Mouse (Mus musculus) MEL (cell line): ENCODE results near the gene Asb3. TPM values are rescaled to one million over a fixed set of nuclear protein-coding genes. Genes with fewer than 3 reads are reported as not detected.

ENCODE experiments used
- DNase-seq: peaks from one replicate; pipeline ENCODE4 v3.0.0; 2011; ENCODE audit warnings: low read depth, low spot score
- H3K27ac ChIP-seq: 2 replicates; pipeline ENCODE4 v1.5.1; 2012; ENCODE audit warnings: low read depth, mild to moderate bottlenecking, control low read depth, low read length, moderate library complexity; ENCODE audit not compliant: control insufficient read depth
- H3K27me3 ChIP-seq, 2 experiments: fragments of 150-350 bp in 1 of 2; sonication (generic) in 1 of 2; 2 replicates each; pipeline ENCODE4 v1.6.1; 2012; ENCODE audit warnings: low read length in 2 of 2, mild to moderate bottlenecking in 2 of 2, improper control_type of control experiment in 1 of 2, moderate library complexity in 1 of 2; ENCODE audit not compliant: insufficient read depth in 2 of 2, control insufficient read depth in 1 of 2
- H3K36me3 ChIP-seq, 2 experiments: 2 replicates each; pipeline ENCODE4 v1.6.1; 2012 to 2014; ENCODE audit warnings: low read length in 2 of 2, improper control_type of control experiment in 1 of 2, inconsistent platforms in 1 of 2, mild to moderate bottlenecking in 1 of 2; ENCODE audit not compliant: insufficient read depth in 2 of 2, control insufficient read depth in 1 of 2
- H3K4me1 ChIP-seq, 2 experiments: fragments of 150-350 bp in 1 of 2; sonication (generic) in 1 of 2; 2 replicates each; pipeline ENCODE4 v1.6.1; 2012; ENCODE audit warnings: low read length in 2 of 2, improper control_type of control experiment in 1 of 2, mild to moderate bottlenecking in 1 of 2; ENCODE audit not compliant: insufficient read depth in 2 of 2, control insufficient read depth in 1 of 2
- H3K4me3 ChIP-seq, 2 experiments: fragments of 150-350 bp in 1 of 2; sonication (generic) in 1 of 2; 2 replicates each; pipeline ENCODE4 v1.5.1; 2012; ENCODE audit warnings: low read depth in 2 of 2, low read length in 2 of 2, mild to moderate bottlenecking in 2 of 2, moderate library complexity in 2 of 2, control low read depth in 1 of 2, improper control_type of control experiment in 1 of 2; ENCODE audit not compliant: control insufficient read depth in 1 of 2, insufficient read depth in 1 of 2
- H3K79me2 ChIP-seq: 2 replicates; pipeline ENCODE4 v1.6.1; 2012; ENCODE audit warnings: mild to moderate bottlenecking, low read length, moderate library complexity; ENCODE audit not compliant: control insufficient read depth, poor library complexity, insufficient read depth
- H3K9ac ChIP-seq: 2 replicates; pipeline ENCODE4 v1.6.1; 2012; ENCODE audit warnings: low read depth, mild to moderate bottlenecking, control low read depth, low read length, moderate library complexity; ENCODE audit not compliant: control insufficient read depth, poor library complexity, severe bottlenecking
- H3K9me3 ChIP-seq: fragments of 150-350 bp; sonication (generic); replicated peaks from 2 replicates; pipeline ENCODE4 v1.6.1; 2012; ENCODE audit warnings: mild to moderate bottlenecking, low read length, improper control_type of control experiment, moderate library complexity; ENCODE audit not compliant: insufficient read depth
- BHLHE40 ChIP-seq: IDR thresholded peaks from 2 replicates; pipeline ENCODE4 v1.6.1; 2012; ENCODE audit warnings: low read depth, mild to moderate bottlenecking, inconsistent platforms, low read length, improper control_type of control experiment, borderline replicate concordance
- CHD1 ChIP-seq: IDR thresholded peaks from 2 replicates; pipeline ENCODE4 v1.6.1; 2012; ENCODE audit warnings: low read depth, mild to moderate bottlenecking, inconsistent platforms, low read length, improper control_type of control experiment
- CHD2 ChIP-seq: IDR thresholded peaks from 2 replicates; pipeline ENCODE4 v1.6.1; 2011; ENCODE audit warnings: low read length, improper control_type of control experiment
- CTCF ChIP-seq, 3 experiments: IDR thresholded peaks in 2 of 3; conservative IDR thresholded peaks in 1 of 3; 2 replicates each; pipeline ENCODE4 v1.5.1; 2011 to 2012; ENCODE audit warnings: low read length in 3 of 3, low read depth in 2 of 3, mild to moderate bottlenecking in 2 of 3, improper control_type of control experiment in 1 of 3, inconsistent platforms in 1 of 3, mixed read lengths in 1 of 3, moderate library complexity in 1 of 3; ENCODE audit not compliant: control insufficient read depth in 1 of 3, insufficient read depth in 1 of 3, poor library complexity in 1 of 3, severe bottlenecking in 1 of 3
- E2F4 ChIP-seq: IDR thresholded peaks from 2 replicates; pipeline ENCODE4 v1.6.1; 2011; ENCODE audit warnings: low read depth, low read length, improper control_type of control experiment, borderline replicate concordance
- ELF1 ChIP-seq: IDR thresholded peaks from 2 replicates; pipeline ENCODE4 v1.6.1; 2014; ENCODE audit warnings: low read depth, mild to moderate bottlenecking, inconsistent platforms, low read length, improper control_type of control experiment, moderate library complexity
- EP300 ChIP-seq, 2 experiments: IDR thresholded peaks; 2 replicates each; pipeline ENCODE4 v1.6.1; 2011; ENCODE audit warnings: improper control_type of control experiment in 2 of 2, low read length in 2 of 2, low read depth in 1 of 2, mild to moderate bottlenecking in 1 of 2
- GATA1 ChIP-seq: IDR thresholded peaks from 2 replicates; pipeline ENCODE4 v1.6.1; 2011; ENCODE audit warnings: low read depth, low read length, improper control_type of control experiment
- HCFC1 ChIP-seq: IDR thresholded peaks from 2 replicates; pipeline ENCODE4 v1.6.1; 2012; ENCODE audit warnings: low read depth, mild to moderate bottlenecking, inconsistent platforms, low read length, improper control_type of control experiment, moderate library complexity
- JUND ChIP-seq: IDR thresholded peaks from 2 replicates; pipeline ENCODE4 v1.6.1; 2011; ENCODE audit warnings: low read depth, mild to moderate bottlenecking, improper control_type of control experiment, low read length
- KAT2A ChIP-seq: conservative IDR thresholded peaks from 2 replicates; pipeline ENCODE4 v1.6.1; 2012; ENCODE audit warnings: low read depth, low read length, improper control_type of control experiment, inconsistent platforms
- MAFK ChIP-seq: IDR thresholded peaks from 2 replicates; pipeline ENCODE4 v1.6.1; 2011; ENCODE audit warnings: low read depth, mild to moderate bottlenecking, low read length, improper control_type of control experiment, borderline replicate concordance
- MAX ChIP-seq: IDR thresholded peaks from 2 replicates; pipeline ENCODE4 v1.6.1; 2011; ENCODE audit warnings: low read length, improper control_type of control experiment
- MAZ ChIP-seq: IDR thresholded peaks from 2 replicates; pipeline ENCODE4 v1.6.1; 2012; ENCODE audit warnings: low read depth, mild to moderate bottlenecking, inconsistent platforms, low read length, improper control_type of control experiment
- MEF2A ChIP-seq: IDR thresholded peaks from 2 replicates; pipeline ENCODE4 v1.6.1; 2014; ENCODE audit warnings: low read depth, mild to moderate bottlenecking, inconsistent platforms, low read length, improper control_type of control experiment; ENCODE audit not compliant: poor library complexity, insufficient replicate concordance, severe bottlenecking; ENCODE audit errors: extremely low read depth
- MXI1 ChIP-seq: IDR thresholded peaks from 2 replicates; pipeline ENCODE4 v1.6.1; 2011; ENCODE audit warnings: mild to moderate bottlenecking, low read depth, low read length, improper control_type of control experiment
- MYB ChIP-seq: IDR thresholded peaks from 2 replicates; pipeline ENCODE4 v1.6.1; 2011; ENCODE audit warnings: mild to moderate bottlenecking, low read depth, low read length, improper control_type of control experiment
- MYC ChIP-seq: IDR thresholded peaks from 2 replicates; pipeline ENCODE4 v1.6.1; 2011; ENCODE audit warnings: low read depth, mild to moderate bottlenecking, low read length, improper control_type of control experiment, moderate library complexity
- NRF1 ChIP-seq: IDR thresholded peaks from 2 replicates; pipeline ENCODE4 v1.6.1; 2014; ENCODE audit warnings: low read depth, mild to moderate bottlenecking, inconsistent platforms, low read length, improper control_type of control experiment, moderate library complexity; ENCODE audit not compliant: poor library complexity, insufficient read depth, severe bottlenecking
- POLR2AphosphoS2 ChIP-seq: IDR thresholded peaks from 2 replicates; pipeline ENCODE4 v1.6.1; 2011; ENCODE audit warnings: low read length, improper control_type of control experiment
- POLR2AphosphoS5 ChIP-seq: IDR thresholded peaks from 2 replicates; pipeline ENCODE4 v1.6.1; 2012; ENCODE audit warnings: low read depth, borderline replicate concordance, mild to moderate bottlenecking, inconsistent platforms, low read length, moderate library complexity, mixed read lengths
- RAD21 ChIP-seq: IDR thresholded peaks from 2 replicates; pipeline ENCODE4 v1.6.1; 2011; ENCODE audit warnings: mild to moderate bottlenecking, low read depth, low read length, improper control_type of control experiment
- TAL1 ChIP-seq: IDR thresholded peaks from 2 replicates; pipeline ENCODE4 v1.6.1; 2012; ENCODE audit warnings: mild to moderate bottlenecking, inconsistent platforms, low read length, moderate library complexity, mixed read lengths
- TCF12 ChIP-seq: IDR thresholded peaks from 2 replicates; pipeline ENCODE4 v1.6.1; 2014; ENCODE audit warnings: low read depth, mild to moderate bottlenecking, inconsistent platforms, low read length, improper control_type of control experiment, moderate library complexity
- UBTF ChIP-seq: IDR thresholded peaks from 2 replicates; pipeline ENCODE4 v1.6.1; 2012; ENCODE audit warnings: low read depth, mild to moderate bottlenecking, inconsistent platforms, low read length, improper control_type of control experiment, moderate library complexity, borderline replicate concordance; ENCODE audit not compliant: insufficient read depth
- USF1 ChIP-seq: IDR thresholded peaks from 2 replicates; pipeline ENCODE4 v1.6.1; 2014; ENCODE audit warnings: low read depth, mild to moderate bottlenecking, inconsistent platforms, low read length, improper control_type of control experiment, moderate library complexity
- USF2 ChIP-seq, 2 experiments: IDR thresholded peaks; 2 replicates each; pipeline ENCODE4 v1.6.1; 2011 to 2012; ENCODE audit warnings: improper control_type of control experiment in 2 of 2, low read length in 2 of 2, borderline replicate concordance in 1 of 2, inconsistent platforms in 1 of 2, low read depth in 1 of 2, mild to moderate bottlenecking in 1 of 2; ENCODE audit not compliant: insufficient read depth in 1 of 2
- ZC3H11A ChIP-seq: IDR thresholded peaks from 2 replicates; pipeline ENCODE4 v1.6.1; 2012; ENCODE audit warnings: low read depth, mild to moderate bottlenecking, inconsistent platforms, low read length, improper control_type of control experiment
- ZKSCAN1 ChIP-seq: IDR thresholded peaks from 2 replicates; pipeline ENCODE4 v1.6.1; 2012; ENCODE audit warnings: low read depth, mild to moderate bottlenecking, inconsistent platforms, low read length, improper control_type of control experiment, moderate library complexity
- ZMIZ1 ChIP-seq: IDR thresholded peaks from 2 replicates; pipeline ENCODE4 v1.6.1; 2012; ENCODE audit warnings: low read depth, mild to moderate bottlenecking, inconsistent platforms, low read length, improper control_type of control experiment, moderate library complexity
- polyA plus RNA-seq, 2 experiments: library from polyadenylated mRNA; stranded (reverse) in 1 of 2; unstranded in 1 of 2; fragments of >175 nt in 1 of 2; fragments of >200 nt in 1 of 2; gene quantifications; 2 replicates each; pipeline versions ENCODE4 v1.2.1 to v1.2.4; 2012; ENCODE audit warnings: low replicate concordance in 2 of 2, low read depth in 1 of 2; ENCODE audit not compliant: insufficient read length in 2 of 2, insufficient read depth in 1 of 2, missing spikeins in 1 of 2
- total RNA-seq: library from RNA; depleted of rRNA; stranded (reverse); fragments of 300-350 nt; gene quantifications from 2 replicates; pipeline ENCODE4 v1.2.3, GENCODE M21; 2012

Asb3 gene
- total and polyA plus RNA-seq, 3 experiments, result 7.9 to 14.3 TPM; not detected in 1

- peaks cover 24 to 33% of the 10 kb centered on the region in 2 experiments for H3K4me1 ChIP-seq
- H3K9ac ChIP-seq, result no peak overlapping the region
- H3K27ac ChIP-seq, result 0 out of 2 replicates have a peak overlapping the region, but pooled peaks have one; percentile 25
- peaks cover 3% of the 10 kb centered on the region for H3K79me2 ChIP-seq
- H3K36me3 ChIP-seq, result peaks cover 0 to 41% of the 10 kb centered on the region in 2 experiments; a peak in 2 of 4 replicates
- DNase-seq, result peak; percentile 56
- no peaks in the 10 kb centered on the region for H3K9me3 ChIP-seq
- no peaks in the 10 kb centered on the region for H3K27me3 ChIP-seq
- H3K4me3 ChIP-seq, result 0 out of 4 replicates have a peak overlapping the region, but pooled peaks of 1 of the 2 experiments have one; percentile 9
- TF ChIP-seq UBTF (no peak), JUND (no peak), ELF1 (no peak), E2F4 (no peak), NRF1 (no peak), EP300 (IDR thresholded peaks at IDR 0.05; ENCODE audit: low read depth in 1 of 2, low read length in 2 of 2) (peak; percentile 42 to 49), TAL1 (no peak; the same call in 1 of the 2 replicates), HCFC1 (no peak), CHD2 (no peak), MXI1 (peak; percentile 72), TCF12 (0 out of 2 replicates have a peak, but pooled peaks have one; percentile 24), USF1 (peak; percentile 64; the same call in 1 of the 2 replicates), CHD1 (no peak), MYC (0 out of 2 replicates have a peak, but pooled peaks have one; percentile 39), MYB (no peak), GATA1 (peak; percentile 65), RAD21 (no peak), MAFK (no peak), MAX (peak; percentile 65), USF2 (IDR thresholded peaks at IDR 0.05; ENCODE audit: borderline replicate concordance in 1 of 2, insufficient read depth in 1 of 2, low read depth in 1 of 2, low read length in 2 of 2) (no peak), BHLHE40 (no peak), KAT2A (peak; percentile 40; the same call in 1 of the 2 replicates), MEF2A (0 out of 2 replicates have a peak, but pooled peaks have one; percentile 16), MAZ (no peak), CTCF (IDR thresholded peaks at IDR 0.05 in 2 of 3, conservative IDR thresholded peaks at IDR 0.05 in 1 of 3; ENCODE audit: control insufficient read depth in 1 of 3, insufficient read depth in 1 of 3, low read depth in 2 of 3, low read length in 3 of 3, poor library complexity in 1 of 3, severe bottlenecking in 1 of 3) (no peak), ZC3H11A (no peak), ZMIZ1 (no peak), POLR2AphosphoS2 (no peak), ZKSCAN1 (no peak), POLR2AphosphoS5 (no peak)
Observed at GRCm38 (mm10) chr11:30998199-30998598, 113.0 kb downstream of the Asb3 start.
